Mouse (Mus musculus) kidney, embryonic 15.5 days (tissue): ENCODE measurements around the gene Pax5. TPM values are rescaled to one million over a fixed set of nuclear protein-coding genes. Genes with fewer than 3 reads are reported as not detected.
"Not testable (repeated sequence)": the region's sequence is repeated elsewhere in the genome, so short reads cannot be mapped to it uniquely, and the experiment has no call there.

Experiments
- ATAC-seq: fragments of 200-750 bp; cut with Nextera tagmentation; replicated peaks from 2 replicates; pipeline ENCODE4 v1.8.0; 2017; ENCODE audit warnings: moderate TSS enrichment; ENCODE audit not compliant: low FRiP score
- H3K27ac ChIP-seq: fragments of 300-500 bp; sonication (generic); 2 replicates; pipeline ENCODE4 v1.5.1; 2015; ENCODE audit warnings: mild to moderate bottlenecking, inconsistent platforms
- H3K27me3 ChIP-seq: fragments of 300-500 bp; sonication (generic); 2 replicates; pipeline ENCODE4 v1.6.1; 2015; ENCODE audit warnings: inconsistent platforms
- H3K36me3 ChIP-seq: fragments of 300-500 bp; sonication (generic); 2 replicates; pipeline ENCODE4 v1.6.1; 2015; ENCODE audit warnings: inconsistent platforms
- H3K4me1 ChIP-seq: fragments of 300-500 bp; sonication (generic); 2 replicates; pipeline ENCODE4 v1.6.1; 2015; ENCODE audit warnings: inconsistent platforms
- H3K4me2 ChIP-seq: fragments of 300-500 bp; sonication (generic); 2 replicates; pipeline ENCODE4 v1.6.1; 2015; ENCODE audit warnings: moderate library complexity, mild to moderate bottlenecking, inconsistent platforms
- H3K4me3 ChIP-seq: fragments of 300-500 bp; sonication (generic); replicated peaks from 2 replicates; pipeline ENCODE4 v1.5.1; 2015; ENCODE audit warnings: mild to moderate bottlenecking, inconsistent platforms
- H3K9ac ChIP-seq: fragments of 300-500 bp; sonication (generic); 2 replicates; pipeline ENCODE4 v1.6.1; 2015; ENCODE audit warnings: mild to moderate bottlenecking, inconsistent platforms
- H3K9me3 ChIP-seq: fragments of 300-500 bp; sonication (generic); replicated peaks from 2 replicates; pipeline ENCODE4 v1.6.1; 2016; ENCODE audit warnings: inconsistent platforms
- WGBS: fragments of 180-500 bp; shearing (Covaris S2); methylation state at CpG from one replicate; pipeline ENCODE4 v1.1.7; 2015; ENCODE audit warnings: mixed read lengths; 5-methylcytosine and 5-hydroxymethylcytosine counted together
- polyA plus RNA-seq: library from polyadenylated mRNA; unstranded; fragments of >200 nt; fragmentation: Nextera tagmentation; extraction: Ambion mirVana; gene quantifications from 2 replicates; pipeline ENCODE4 v1.2.1, GENCODE M21; 2015

Pax5 gene
- polyA plus RNA-seq: 0.01 TPM in 1 of 2 replicates, not detected in the other

GRCm38 (mm10) chr4:44709740-44710700, at the start of gene Pax5:
TSS of gene Pax5 (minus strand) at chr4:44710487.
- WGBS: 28% methylated on average over 16 of the region's 16 CpGs
- no peaks in the 10 kb centered on the region for H3K36me3 ChIP-seq
- peaks cover 25% of the 10 kb centered on the region for H3K4me1 ChIP-seq
- no peak for ATAC-seq
- peak within 1 kb of the TSS; percentile 19 for H3K4me3 ChIP-seq
- H3K4me2 ChIP-seq: peak within 1 kb of the TSS; percentile 24; the same call in 1 of the 2 replicates
- no peak within 1 kb of the TSS for H3K9ac ChIP-seq
- no peaks in the 10 kb centered on the region for H3K9me3 ChIP-seq
- H3K27ac ChIP-seq: no peak within 1 kb of the TSS
- peaks cover 99% of the 10 kb centered on the region for H3K27me3 ChIP-seq

- Histone ChIP-seq H3K27ac (peak overlapping the region; percentile 93), H3K4me3 (peak overlapping the region; percentile 66), H3K9ac (peak overlapping the region; percentile 88), H3K4me2 (peak overlapping the region; percentile 66)
- not testable (repeated sequence) for H3K4me1 ChIP-seq, H3K27me3 ChIP-seq, H3K9me3 ChIP-seq, ATAC-seq, H3K36me3 ChIP-seq
- WGBS: 5% methylated on average over 10 of the region's 10 CpGs
These were observed 46.8 kb upstream of the Pax5 start for GRCm38 (mm10) chr4:44757131-44757530.

GRCm38 (mm10) chr4:44756134-44756951, 46.1 kb upstream of the Pax5 start:
- H3K4me3 ChIP-seq: peak overlapping the region; percentile 66
- under 1% methylated on average over 60 of the region's 60 CpGs for WGBS

GRCm38 (mm10) chr4:44755553-44756133, 45.4 kb upstream of the Pax5 start, which contains the start of gene Zcchc7:
TSS of gene Zcchc7 (plus strand) at chr4:44755877.
- Histone ChIP-seq H3K9me3 (no peaks in the 10 kb centered on the region), H3K9ac (peak within 1 kb of the TSS; percentile 88), H3K4me1 (peaks cover 9% of the 10 kb centered on the region; the same call in 1 of the 2 replicates), H3K4me2 (peak within 1 kb of the TSS; percentile 66), H3K27ac (peak within 1 kb of the TSS; percentile 93), H3K36me3 (no peaks in the 10 kb centered on the region), H3K4me3 (peak within 1 kb of the TSS; percentile 66), H3K27me3 (no peaks in the 10 kb centered on the region)
- WGBS: 5% methylated on average over 15 of the region's 15 CpGs
- peak; percentile 63 for ATAC-seq

More at GRCm38 (mm10) chr4:44756134-44756951, 46.1 kb upstream of the Pax5 start:
- H3K4me1 ChIP-seq: peaks cover 9% of the 10 kb centered on the region; the same call in 1 of the 2 replicates
- H3K9me3 ChIP-seq: no peaks in the 10 kb centered on the region
- no peaks in the 10 kb centered on the region for H3K36me3 ChIP-seq
- H3K27me3 ChIP-seq: no peaks in the 10 kb centered on the region
- peak overlapping the region; percentile 88 for H3K9ac ChIP-seq
- H3K27ac ChIP-seq: peak overlapping the region; percentile 93
- ATAC-seq: peak; percentile 97
- H3K4me2 ChIP-seq: peak overlapping the region; percentile 66

- 75% methylated on average over 1 of the region's 1 CpGs for WGBS
- H3K4me1 ChIP-seq: no peaks in the 10 kb centered on the region
- no peaks in the 10 kb centered on the region for H3K9me3 ChIP-seq
- H3K4me3 ChIP-seq: no peak overlapping the region
- no peaks in the 10 kb centered on the region for H3K27me3 ChIP-seq
- no peak overlapping the region for H3K9ac ChIP-seq
- H3K27ac ChIP-seq: no peak overlapping the region
- H3K4me2 ChIP-seq: no peak overlapping the region
- H3K36me3 ChIP-seq: no peaks in the 10 kb centered on the region
- ATAC-seq: no peak
These were observed 30.2 kb upstream of the Pax5 start for GRCm38 (mm10) chr4:44740471-44740870.

- ATAC-seq: no peak
- H3K4me1 ChIP-seq: no peaks in the 10 kb centered on the region
- H3K4me3 ChIP-seq: no peak overlapping the region
- no peak overlapping the region for H3K9ac ChIP-seq
- WGBS: 91% methylated on average over 4 of the region's 4 CpGs
- no peak overlapping the region for H3K27ac ChIP-seq
- no peaks in the 10 kb centered on the region for H3K36me3 ChIP-seq
- H3K4me2 ChIP-seq: no peak overlapping the region
- peaks cover 72% of the 10 kb centered on the region for H3K27me3 ChIP-seq
- H3K9me3 ChIP-seq: no peaks in the 10 kb centered on the region
These were observed 10.9 kb upstream of the Pax5 start for GRCm38 (mm10) chr4:44721237-44721636.

GRCm38 (mm10) chr4:44720046-44720445, 9.8 kb upstream of the Pax5 start:
- Histone ChIP-seq H3K4me2 (no peak overlapping the region), H3K4me3 (no peak overlapping the region), H3K27ac (no peak overlapping the region), H3K9ac (no peak overlapping the region), H3K36me3 (no peaks in the 10 kb centered on the region), H3K9me3 (no peaks in the 10 kb centered on the region), H3K4me1 (no peaks in the 10 kb centered on the region), H3K27me3 (peaks cover 70% of the 10 kb centered on the region)
- 96% methylated on average over 8 of the region's 8 CpGs for WGBS
- no peak for ATAC-seq

DNA sequence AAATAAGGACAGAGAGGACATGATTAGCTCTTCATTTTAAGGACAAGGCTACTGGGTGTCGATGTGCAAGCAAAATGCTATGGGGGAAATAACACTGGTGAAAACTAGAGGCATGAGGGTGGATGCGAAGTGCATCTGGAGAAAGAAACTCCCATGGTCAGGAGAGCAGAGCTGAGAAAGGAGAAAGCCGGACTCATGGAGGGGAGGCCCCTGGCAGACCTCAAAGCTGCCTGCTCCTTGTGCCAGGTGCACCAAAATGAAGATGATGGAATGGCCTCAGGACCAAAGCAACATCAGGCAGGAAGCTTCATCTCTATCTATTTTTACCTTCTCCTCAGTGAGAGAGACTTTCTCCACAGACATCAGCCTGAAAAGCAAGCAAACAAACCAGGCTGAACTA, 7.4 kb upstream of the Pax5 start:
- WGBS: 82% methylated on average over 3 of the region's 3 CpGs
- Histone ChIP-seq H3K27ac (no peak overlapping the region), H3K4me3 (no peak overlapping the region), H3K27me3 (peaks cover 84% of the 10 kb centered on the region), H3K4me1 (peaks cover 16% of the 10 kb centered on the region), H3K9ac (no peak overlapping the region), H3K36me3 (no peaks in the 10 kb centered on the region), H3K4me2 (no peak overlapping the region), H3K9me3 (no peaks in the 10 kb centered on the region)
- ATAC-seq: no peak

DNA sequence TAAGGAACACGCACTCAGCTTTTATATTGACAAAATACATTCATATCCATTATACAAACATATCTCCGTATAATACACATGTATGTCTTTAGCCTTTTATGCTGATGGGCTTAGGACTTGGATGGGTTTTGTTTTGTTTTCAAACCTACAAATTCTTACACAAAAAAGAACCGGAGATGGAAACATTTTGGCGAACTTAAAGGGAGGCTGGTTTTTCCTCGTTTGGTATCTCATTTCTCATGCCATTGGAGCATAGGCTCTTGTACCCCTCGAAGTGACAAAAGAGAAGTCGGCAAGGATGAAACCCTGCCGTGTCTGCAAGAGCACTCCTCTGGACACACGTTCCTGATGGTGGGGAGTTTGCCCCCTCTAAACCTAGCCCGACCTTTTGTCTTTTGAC, 6.1 kb upstream of the Pax5 start:
- H3K9me3 ChIP-seq: no peaks in the 10 kb centered on the region
- no peak for ATAC-seq
- H3K4me1 ChIP-seq: peaks cover 19% of the 10 kb centered on the region
- no peaks in the 10 kb centered on the region for H3K36me3 ChIP-seq
- 4% methylated on average over 10 of the region's 10 CpGs for WGBS
- no peak overlapping the region for H3K9ac ChIP-seq
- no peak overlapping the region for H3K27ac ChIP-seq
- H3K27me3 ChIP-seq: peaks cover 92% of the 10 kb centered on the region
- no peak overlapping the region for H3K4me3 ChIP-seq
- H3K4me2 ChIP-seq: no peak overlapping the region

- H3K27me3 ChIP-seq: peaks cover 93% of the 10 kb centered on the region
- H3K4me3 ChIP-seq: no peak overlapping the region
- no peak overlapping the region for H3K4me2 ChIP-seq
- H3K9me3 ChIP-seq: no peaks in the 10 kb centered on the region
- no peak overlapping the region for H3K9ac ChIP-seq
- no peak for ATAC-seq
- WGBS: 4% methylated on average over 3 of the region's 3 CpGs
- no peak overlapping the region for H3K27ac ChIP-seq
- H3K36me3 ChIP-seq: no peaks in the 10 kb centered on the region
- peaks cover 24% of the 10 kb centered on the region for H3K4me1 ChIP-seq
These were observed 5.4 kb upstream of the Pax5 start for GRCm38 (mm10) chr4:44715621-44716160.

DNA sequence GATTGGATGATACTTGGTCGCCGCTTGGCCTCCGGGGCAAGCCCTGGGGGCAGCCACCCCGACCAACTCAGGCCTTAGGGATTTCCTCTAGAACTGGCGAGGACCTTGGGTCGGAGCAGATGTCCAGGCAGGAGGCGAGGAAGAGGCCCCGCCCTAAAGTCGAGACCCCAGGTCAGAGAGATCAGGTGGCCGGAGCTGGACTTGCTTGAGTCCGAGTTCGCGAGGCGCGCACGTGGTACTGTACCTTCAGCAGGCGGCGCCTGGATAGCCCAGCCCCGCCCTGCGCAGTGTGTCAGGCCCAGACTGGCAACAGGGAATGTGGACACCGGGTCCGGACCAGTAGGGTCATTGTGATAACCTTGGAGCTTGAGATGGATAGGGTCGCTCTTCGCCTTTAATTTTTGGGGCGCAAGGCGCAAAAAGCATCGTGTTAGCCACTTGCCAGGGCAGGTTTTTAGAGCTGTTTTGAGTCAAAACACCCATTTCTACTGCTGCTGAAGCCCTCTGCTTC, 3.9 kb upstream of the Pax5 start:
- Histone ChIP-seq H3K4me1 (peaks cover 25% of the 10 kb centered on the region), H3K9me3 (no peaks in the 10 kb centered on the region), H3K9ac (no peak overlapping the region), H3K27me3 (peaks cover 93% of the 10 kb centered on the region), H3K36me3 (no peaks in the 10 kb centered on the region), H3K4me2 (no peak overlapping the region), H3K27ac (no peak overlapping the region), H3K4me3 (no peak overlapping the region)
- WGBS: under 1% methylated on average over 27 of the region's 27 CpGs
- no peak for ATAC-seq
